Mouse (Mus musculus): ENCODE results near the gene Crhr1. TPM values are rescaled to one million over a fixed set of nuclear protein-coding genes. Genes with fewer than 3 reads are reported as not detected.

The Crhr1 gene
- polyA plus RNA-seq, 1 experiment from 2014 or later: not detected

DNA sequence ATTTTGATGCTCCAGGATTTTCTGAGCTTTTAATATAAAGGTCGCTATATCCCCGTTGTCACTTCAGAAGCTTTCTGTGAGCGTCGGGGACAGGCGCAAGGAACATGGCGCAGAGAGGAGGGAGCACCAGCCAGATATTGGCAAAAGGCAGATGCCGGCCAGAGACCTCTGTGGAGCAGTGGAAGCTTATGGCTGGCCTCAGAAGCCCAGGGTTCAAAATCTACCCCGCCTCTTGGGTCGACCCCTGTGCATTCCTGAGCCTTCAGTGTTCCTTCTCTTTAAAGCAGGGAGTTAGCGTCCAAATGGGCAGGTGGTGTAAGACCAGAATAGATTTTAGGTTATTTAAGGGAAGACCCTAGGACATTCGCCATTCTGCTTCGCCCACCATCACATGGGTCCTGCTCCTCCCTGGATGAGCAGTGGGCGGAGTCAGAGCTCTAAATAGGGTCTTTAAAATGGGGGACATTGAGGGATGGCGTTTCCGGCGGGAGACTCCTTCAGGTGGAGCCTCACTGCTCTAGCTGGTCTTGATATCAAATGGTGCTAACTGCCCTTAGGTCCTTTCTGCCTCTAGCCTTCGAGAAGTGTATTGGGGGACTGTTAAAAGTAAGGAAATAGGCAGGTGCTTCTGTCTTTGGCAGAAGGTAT is 25.7 kb downstream of the Crhr1 start:
- 11% methylated on average over 17 of the region's 17 CpGs for WGBS (ENCODE audit: insufficient replicate concordance)
- TF ChIP-seq EP300 (IDR thresholded peaks at IDR 0.05; ENCODE audit: low read depth): no peak
- TF ChIP-seq CTCF (IDR thresholded peaks at IDR 0.05; ENCODE audit: low read depth): no peak
- no peaks in the 10 kb centered on the region for H3K4me1 ChIP-seq (ENCODE audit: insufficient read depth)
- no peak overlapping the region for H3K9ac ChIP-seq (replicated peaks)
- DNase-seq: no peak
- no peak overlapping the region for H3K4me3 ChIP-seq (ENCODE audit: low read depth, low read length)
- no peak overlapping the region for H3K4me2 ChIP-seq (ENCODE audit: low read depth, low read length)
- H3K36me3 ChIP-seq (replicated peaks; ENCODE audit: insufficient read depth, low read length): no peaks in the 10 kb centered on the region
- no peak overlapping the region for H3K27ac ChIP-seq (ENCODE audit: low read depth)
- ATAC-seq: no peak
- peaks cover 22% of the 10 kb centered on the region for H3K27me3 ChIP-seq (ENCODE audit: insufficient read depth, low read length)
- no peaks in the 10 kb centered on the region for H3K9me3 ChIP-seq (ENCODE audit: low read length)

DNA sequence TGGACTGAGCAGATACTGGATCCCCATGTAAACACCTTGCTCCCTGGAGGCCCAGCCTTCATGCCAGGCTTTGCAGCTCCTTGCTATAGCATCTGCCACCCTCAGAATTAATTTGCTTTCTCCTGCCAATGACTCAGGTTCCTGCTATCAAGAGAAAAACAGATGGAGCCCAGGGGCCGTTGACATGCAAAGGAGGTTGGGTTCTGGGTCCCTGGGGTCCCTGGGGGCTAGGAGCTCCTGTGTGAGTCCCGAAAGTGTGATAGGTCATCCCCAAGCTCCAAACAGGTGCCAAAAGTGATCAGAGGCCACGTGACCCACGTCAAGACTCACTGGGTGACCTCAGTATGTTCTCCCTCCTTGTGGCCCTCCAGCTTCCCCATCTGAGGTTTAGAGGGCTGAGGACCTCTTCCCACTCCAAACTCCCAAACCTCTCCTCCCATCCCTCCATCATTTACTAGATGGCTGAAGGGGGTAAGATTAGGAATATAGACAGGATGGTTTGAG is 27.2 kb downstream of the Crhr1 start:
- Histone ChIP-seq H3K4me1 (ENCODE audit: insufficient read depth) (no peaks in the 10 kb centered on the region), H3K4me2 (ENCODE audit: low read depth, low read length) (no peak overlapping the region), H3K27ac (ENCODE audit: low read depth) (no peak overlapping the region), H3K9ac (replicated peaks) (no peak overlapping the region), H3K27me3 (ENCODE audit: insufficient read depth, low read length) (peaks cover 22% of the 10 kb centered on the region), H3K4me3 (ENCODE audit: low read depth, low read length) (no peak overlapping the region), H3K36me3 (replicated peaks; ENCODE audit: insufficient read depth, low read length) (no peaks in the 10 kb centered on the region), H3K9me3 (ENCODE audit: low read length) (no peaks in the 10 kb centered on the region)
- ATAC-seq: no peak
- 61% methylated on average over 4 of the region's 4 CpGs for WGBS (ENCODE audit: insufficient replicate concordance)
- no peak for TF ChIP-seq CTCF (IDR thresholded peaks at IDR 0.05; ENCODE audit: low read depth)
- no peak for TF ChIP-seq EP300 (IDR thresholded peaks at IDR 0.05; ENCODE audit: low read depth)
- DNase-seq: no peak

DNA sequence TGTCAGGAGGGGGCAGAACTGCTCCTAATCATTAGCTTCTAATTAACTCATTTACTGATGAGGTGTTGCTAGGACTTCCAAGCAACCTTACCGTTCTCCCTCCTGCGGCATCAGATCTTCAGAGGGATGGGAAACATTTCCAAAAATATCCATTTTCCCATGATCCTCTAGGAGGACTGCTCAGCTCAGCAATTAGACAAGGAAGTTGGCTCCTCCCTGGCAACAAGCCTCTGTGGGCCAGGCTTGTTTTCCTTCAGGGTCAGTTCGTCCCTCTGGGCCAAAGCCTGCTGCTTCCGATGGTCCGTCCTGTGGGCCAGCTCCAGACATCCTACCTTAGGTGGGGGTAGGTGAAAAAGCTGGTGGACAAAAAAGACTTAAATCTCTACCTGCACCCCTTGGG is 28.5 kb downstream of the Crhr1 start:
- Histone ChIP-seq H3K4me2 (ENCODE audit: low read depth, low read length) (no peak overlapping the region), H3K4me1 (ENCODE audit: insufficient read depth) (no peaks in the 10 kb centered on the region), H3K27ac (ENCODE audit: low read depth) (no peak overlapping the region), H3K36me3 (replicated peaks; ENCODE audit: insufficient read depth, low read length) (no peaks in the 10 kb centered on the region), H3K4me3 (ENCODE audit: low read depth, low read length) (no peak overlapping the region), H3K9ac (replicated peaks) (no peak overlapping the region), H3K9me3 (ENCODE audit: low read length) (no peaks in the 10 kb centered on the region), H3K27me3 (ENCODE audit: insufficient read depth, low read length) (peaks cover 22% of the 10 kb centered on the region)
- ATAC-seq (no peak), DNase-seq (no peak)
- no peak for TF ChIP-seq EP300 (IDR thresholded peaks at IDR 0.05; ENCODE audit: low read depth)
- no peak for TF ChIP-seq CTCF (IDR thresholded peaks at IDR 0.05; ENCODE audit: low read depth)
- WGBS (ENCODE audit: insufficient replicate concordance): 76% methylated on average over 5 of the region's 5 CpGs

DNA sequence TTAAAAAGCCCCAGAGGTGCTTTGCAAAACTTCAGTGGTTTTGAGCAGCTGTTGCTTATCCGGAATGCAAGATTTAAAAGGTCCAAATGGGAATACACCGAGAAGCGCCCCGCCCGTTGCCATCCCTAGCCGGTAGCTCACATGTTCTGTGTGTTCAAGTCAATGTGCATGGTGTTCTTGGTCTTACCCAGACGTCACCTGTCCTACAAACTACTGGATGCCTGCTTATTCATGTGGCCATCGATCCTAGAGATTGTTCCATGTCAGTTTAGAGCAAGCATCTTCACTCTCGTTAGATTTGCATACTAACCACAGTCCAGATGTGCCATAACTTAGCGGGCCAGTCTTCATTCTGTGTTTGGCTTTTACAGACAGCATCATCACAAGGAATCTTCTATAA is 31.6 kb downstream of the Crhr1 start:
- Histone ChIP-seq H3K4me2 (ENCODE audit: low read depth, low read length) (no peak overlapping the region), H3K4me3 (ENCODE audit: low read depth, low read length) (no peak overlapping the region), H3K4me1 (ENCODE audit: insufficient read depth) (no peaks in the 10 kb centered on the region), H3K9ac (replicated peaks) (no peak overlapping the region), H3K27me3 (ENCODE audit: insufficient read depth, low read length) (no peaks in the 10 kb centered on the region), H3K27ac (ENCODE audit: low read depth) (no peak overlapping the region), H3K9me3 (ENCODE audit: low read length) (no peaks in the 10 kb centered on the region), H3K36me3 (replicated peaks; ENCODE audit: insufficient read depth, low read length) (no peaks in the 10 kb centered on the region)
- no peak for DNase-seq
- ATAC-seq: no peak
- TF ChIP-seq CTCF (IDR thresholded peaks at IDR 0.05; ENCODE audit: low read depth) (no peak), EP300 (IDR thresholded peaks at IDR 0.05; ENCODE audit: low read depth) (no peak)
- WGBS (ENCODE audit: insufficient replicate concordance): 81% methylated on average over 10 of the region's 10 CpGs

DNA sequence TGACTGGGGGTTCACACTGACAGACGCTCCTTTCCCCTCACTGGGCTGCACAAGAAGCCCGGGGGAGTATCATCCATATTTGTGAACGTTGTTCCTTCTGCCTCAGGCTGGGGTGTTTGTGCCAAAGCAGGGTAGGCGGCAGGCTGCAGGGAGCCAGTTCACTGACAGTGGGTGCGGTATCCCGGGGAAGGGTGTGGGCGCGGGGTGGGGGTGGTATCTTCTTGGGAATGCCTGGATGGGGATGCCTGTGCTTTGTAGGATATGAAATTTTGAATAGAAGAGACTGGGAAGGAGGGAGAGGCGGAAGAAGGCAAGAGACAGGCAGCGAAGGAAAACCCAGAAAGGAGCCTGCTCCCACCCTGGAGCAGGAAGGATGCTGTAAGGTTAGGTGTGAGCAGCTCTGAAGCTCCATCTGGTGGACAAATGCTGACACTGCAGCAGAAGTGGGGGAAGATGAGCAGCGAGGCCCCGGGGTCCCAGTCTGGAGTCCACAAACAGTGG is 38.7 kb downstream of the Crhr1 start:
- H3K9ac ChIP-seq (replicated peaks): no peak overlapping the region
- TF ChIP-seq CTCF (IDR thresholded peaks at IDR 0.05; ENCODE audit: low read depth) (peak; percentile 92), EP300 (IDR thresholded peaks at IDR 0.05; ENCODE audit: low read depth) (no peak)
- DNase-seq (peak; percentile 65), ATAC-seq (no peak)
- no peak overlapping the region for H3K4me2 ChIP-seq (ENCODE audit: low read depth, low read length)
- WGBS (ENCODE audit: insufficient replicate concordance): 34% methylated on average over 12 of the region's 12 CpGs
- H3K36me3 ChIP-seq (replicated peaks; ENCODE audit: insufficient read depth, low read length): no peaks in the 10 kb centered on the region
- H3K27me3 ChIP-seq (ENCODE audit: insufficient read depth, low read length): no peaks in the 10 kb centered on the region
- H3K4me3 ChIP-seq (ENCODE audit: low read depth, low read length): no peak overlapping the region
- no peak overlapping the region for H3K27ac ChIP-seq (ENCODE audit: low read depth)
- no peaks in the 10 kb centered on the region for H3K9me3 ChIP-seq (ENCODE audit: low read length)
- H3K4me1 ChIP-seq (ENCODE audit: insufficient read depth): no peaks in the 10 kb centered on the region

DNA sequence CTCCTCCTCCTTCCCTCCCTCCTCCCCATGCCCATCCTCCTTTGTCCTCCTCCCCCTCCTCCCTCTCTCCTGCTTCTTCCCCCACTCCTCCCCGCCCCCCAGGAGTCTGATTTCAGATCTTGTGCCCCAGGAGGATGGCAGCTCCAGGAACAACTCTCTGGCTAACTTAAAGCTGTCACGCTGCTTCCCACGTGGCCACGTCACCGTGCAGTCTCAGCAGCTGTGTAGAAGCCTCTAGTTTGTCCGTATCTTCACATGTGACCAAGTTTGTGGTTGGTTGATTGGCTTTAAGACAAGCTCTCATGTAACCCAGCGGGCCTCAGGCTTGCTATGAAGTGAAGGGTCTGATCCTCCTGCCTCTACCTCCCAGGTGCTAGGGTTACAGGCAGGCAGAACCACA is 46.2 kb downstream of the Crhr1 start:
- Histone ChIP-seq H3K27me3 (ENCODE audit: insufficient read depth, low read length) (no peaks in the 10 kb centered on the region), H3K4me2 (ENCODE audit: low read depth, low read length) (no peak overlapping the region), H3K36me3 (replicated peaks; ENCODE audit: insufficient read depth, low read length) (no peaks in the 10 kb centered on the region), H3K27ac (ENCODE audit: low read depth) (no peak overlapping the region), H3K4me1 (ENCODE audit: insufficient read depth) (no peaks in the 10 kb centered on the region), H3K9ac (replicated peaks) (no peak overlapping the region), H3K4me3 (ENCODE audit: low read depth, low read length) (no peak overlapping the region), H3K9me3 (ENCODE audit: low read length) (no peaks in the 10 kb centered on the region)
- DNase-seq (no peak), ATAC-seq (no peak)
- 38% methylated on average over 7 of the region's 7 CpGs for WGBS (ENCODE audit: insufficient replicate concordance)
- TF ChIP-seq EP300 (IDR thresholded peaks at IDR 0.05; ENCODE audit: low read depth) (no peak), CTCF (IDR thresholded peaks at IDR 0.05; ENCODE audit: low read depth) (no peak)

Data from liver, postnatal 0 days (tissue).